Mouse (Mus musculus): ENCODE data around the gene Ckap4.
A peak's percentile ranks its signal among the peaks of the same experiment; 100 is the strongest.

Gene Ckap4

DNA sequence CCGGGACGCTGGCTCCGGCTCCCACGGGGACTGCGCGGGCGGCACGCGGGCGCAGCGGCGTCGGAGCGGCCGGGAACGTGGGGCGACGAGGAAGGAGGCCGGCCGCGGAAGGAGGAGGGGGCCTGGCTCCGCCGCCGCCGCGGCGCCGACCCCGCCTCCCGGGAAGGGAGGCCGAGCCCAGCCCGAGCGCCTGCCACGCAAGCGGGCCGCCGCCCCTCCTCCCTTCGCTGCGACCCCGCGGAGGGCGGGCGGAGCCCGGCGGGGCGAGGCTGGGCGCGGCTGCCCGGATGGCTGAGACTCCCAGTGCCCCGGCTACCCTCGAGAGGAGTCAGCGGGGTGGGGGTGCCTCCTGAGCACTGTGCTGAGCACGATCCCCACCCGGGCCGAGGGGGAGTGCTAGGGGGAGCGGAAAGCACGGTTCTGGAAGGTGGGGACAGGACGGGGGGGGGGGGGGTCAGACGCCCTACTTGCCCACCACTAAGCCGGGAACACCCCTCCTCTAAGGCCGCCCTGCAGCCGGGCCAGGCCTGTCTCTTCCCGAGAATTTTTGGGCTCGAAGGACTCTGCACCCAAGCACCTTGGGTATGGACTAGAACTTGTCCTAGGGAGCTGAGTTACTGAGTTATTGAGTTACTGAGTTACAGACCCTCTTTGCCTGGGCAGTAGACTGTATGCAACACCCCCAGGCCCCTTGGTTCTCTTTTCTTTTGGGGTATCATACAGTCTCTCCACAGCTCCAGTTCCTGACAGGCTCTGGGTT lies at the start of gene Ckap4:
Ckap4 (minus strand) TSS at position 151 of the 760 bp plus-strand sequence.
- DNase-seq (ENCODE audit: low spot score), result peak; percentile 80

- DNase-seq (ENCODE audit: low spot score), result no peak
Observed at GRCm38 (mm10) chr10:84582236-84582635, 48.4 kb upstream of the Ckap4 start.

DNA sequence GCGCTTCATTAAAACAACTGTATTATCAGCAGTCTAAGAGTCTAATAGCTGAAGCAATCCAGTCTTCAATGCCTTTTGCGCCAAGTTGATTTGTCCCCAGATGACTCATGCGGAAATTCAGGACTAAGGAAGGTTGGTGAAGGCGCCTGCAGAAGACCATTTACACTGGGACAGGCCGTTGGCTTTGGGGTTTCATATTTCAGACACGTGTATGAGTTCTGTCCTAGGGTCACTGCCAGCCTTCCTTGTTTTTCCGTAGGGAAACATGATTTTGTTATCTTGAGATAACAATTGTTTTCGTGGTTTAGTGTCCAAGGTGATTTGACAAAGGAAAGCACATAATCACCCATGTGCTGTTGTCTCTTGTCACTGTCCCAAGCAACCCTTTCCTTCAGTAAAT lies 47.3 kb upstream of the Ckap4 start:
- no peak for DNase-seq (ENCODE audit: low spot score)

DNA sequence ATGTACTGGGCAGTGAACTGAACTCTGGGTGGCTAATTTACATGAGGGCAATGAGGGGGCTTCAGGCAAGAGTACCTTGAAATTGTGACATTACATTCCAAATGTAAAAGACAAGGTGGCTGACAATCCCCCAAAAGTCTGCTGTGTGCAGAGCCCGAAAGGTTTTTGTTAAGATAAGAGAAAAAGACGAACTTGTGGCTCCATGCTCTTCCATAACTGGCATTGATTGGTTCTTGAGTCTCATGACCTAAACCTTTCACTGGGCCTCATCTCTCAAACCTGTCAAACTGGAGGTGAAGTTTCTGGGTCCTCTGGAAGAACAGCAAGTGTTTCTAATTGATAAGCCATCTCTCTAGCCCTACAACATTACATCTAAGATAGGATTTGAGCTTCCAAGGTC lies 45.7 kb upstream of the Ckap4 start:
- no peak for DNase-seq (ENCODE audit: low spot score)

GRCm38 (mm10) chr10:84578738-84579137 lies 44.9 kb upstream of the Ckap4 start:
- no peak for DNase-seq (ENCODE audit: low spot score)

- DNase-seq (ENCODE audit: low spot score), result peak; percentile 67
Observed at GRCm38 (mm10) chr10:84577071-84577727, 43.3 kb upstream of the Ckap4 start.

- peak; percentile 94 for DNase-seq (ENCODE audit: low spot score)
Observed at GRCm38 (mm10) chr10:84576395-84577070, 42.7 kb upstream of the Ckap4 start, which contains the start of gene Tcp11l2. Tcp11l2 (plus strand) TSS chr10:84576626.

DNA sequence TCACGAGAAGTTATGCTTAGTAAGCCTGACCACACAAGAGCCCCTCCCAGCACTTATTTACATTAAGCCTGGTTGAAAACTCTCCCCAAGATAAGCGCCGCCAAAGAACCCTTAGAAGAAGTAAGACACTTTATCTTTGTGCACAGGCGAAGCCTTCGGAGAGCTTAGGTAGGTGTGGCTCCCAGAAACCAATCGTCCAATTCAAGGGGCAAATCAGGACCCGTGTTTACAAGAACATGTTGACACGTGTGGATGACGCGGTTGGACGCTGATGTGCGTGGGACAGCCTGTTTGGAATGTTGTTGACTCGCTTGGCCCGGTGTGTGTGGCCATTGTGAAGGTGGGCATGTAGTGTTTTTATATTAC lies 42.1 kb upstream of the Ckap4 start:
- no peak for DNase-seq (ENCODE audit: low spot score)

DNA sequence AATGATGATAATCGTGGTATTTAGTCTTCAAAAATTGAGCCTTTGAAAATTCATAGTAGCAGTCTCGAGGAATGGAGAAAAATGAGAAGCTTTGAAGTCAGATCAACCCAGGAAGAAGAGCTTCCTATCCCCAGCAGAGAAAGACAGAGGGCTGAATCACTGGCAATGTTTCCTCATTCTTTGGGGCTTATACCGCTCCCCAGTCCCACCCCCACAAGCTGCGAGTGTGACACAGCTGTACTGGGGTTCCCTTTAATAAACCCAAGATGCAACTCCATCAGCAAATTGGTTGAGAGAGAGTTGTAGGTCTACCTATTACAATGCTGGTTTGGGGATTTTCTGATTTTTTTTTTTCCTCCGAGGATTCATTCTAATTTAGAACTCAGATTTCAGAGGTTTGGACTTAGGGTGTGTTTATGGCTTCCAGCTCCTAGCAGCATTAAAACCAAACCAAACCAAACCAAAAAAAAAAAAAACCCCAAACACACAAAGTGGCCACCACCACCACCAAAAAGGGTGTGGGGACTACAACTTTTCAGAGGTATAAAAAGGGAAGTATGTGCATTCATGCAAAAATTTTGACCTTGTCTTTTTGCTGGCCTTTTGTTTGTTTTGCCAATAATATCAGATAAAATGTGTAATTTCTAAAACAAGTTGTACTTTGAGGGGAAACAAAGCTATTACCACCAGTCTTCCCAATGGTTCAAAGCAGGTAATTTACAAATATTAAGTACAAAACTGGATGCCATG lies 40.0 kb upstream of the Ckap4 start:
- no peak for DNase-seq (ENCODE audit: low spot score)

DNA sequence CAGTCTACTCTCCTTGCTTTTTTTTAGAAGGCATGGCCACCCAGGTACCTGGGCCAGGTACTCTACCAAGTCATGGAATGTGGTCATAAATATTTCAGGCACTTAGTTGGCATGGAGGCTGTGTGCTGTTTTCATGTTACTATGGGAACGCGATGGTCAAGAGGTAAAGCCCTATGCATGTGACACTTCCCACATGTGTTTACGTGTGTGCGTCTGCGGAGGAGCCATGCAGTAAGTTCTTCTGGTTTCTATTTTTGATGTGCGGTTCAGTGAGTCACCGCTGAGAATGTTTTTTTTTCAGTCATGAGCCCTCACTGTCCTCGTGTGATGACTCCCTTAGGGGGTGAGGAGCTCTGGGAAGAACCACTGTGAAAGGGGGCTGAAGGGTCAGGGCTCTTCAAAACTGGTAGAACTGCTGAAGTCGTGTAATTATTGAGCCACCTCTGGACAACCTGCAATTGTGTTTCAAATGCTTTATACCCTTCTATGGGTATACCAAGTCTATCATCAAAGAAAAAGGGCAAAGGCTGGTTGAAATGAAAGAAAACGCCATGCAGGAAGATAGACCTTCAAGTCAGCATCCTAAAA lies 37.3 kb upstream of the Ckap4 start:
- DNase-seq (ENCODE audit: low spot score), result no peak

- DNase-seq (ENCODE audit: low spot score), result no peak
Observed at GRCm38 (mm10) chr10:84564427-84564826, 30.6 kb upstream of the Ckap4 start.

- no peak for DNase-seq (ENCODE audit: low spot score)
Observed at GRCm38 (mm10) chr10:84562567-84563554, 29.0 kb upstream of the Ckap4 start.

- peak; percentile 15 for DNase-seq (ENCODE audit: low spot score)
Observed at GRCm38 (mm10) chr10:84562121-84562520, 28.3 kb upstream of the Ckap4 start.

- no peak for DNase-seq (ENCODE audit: low spot score)
Observed at GRCm38 (mm10) chr10:84559986-84560385, 26.1 kb upstream of the Ckap4 start.

DNA sequence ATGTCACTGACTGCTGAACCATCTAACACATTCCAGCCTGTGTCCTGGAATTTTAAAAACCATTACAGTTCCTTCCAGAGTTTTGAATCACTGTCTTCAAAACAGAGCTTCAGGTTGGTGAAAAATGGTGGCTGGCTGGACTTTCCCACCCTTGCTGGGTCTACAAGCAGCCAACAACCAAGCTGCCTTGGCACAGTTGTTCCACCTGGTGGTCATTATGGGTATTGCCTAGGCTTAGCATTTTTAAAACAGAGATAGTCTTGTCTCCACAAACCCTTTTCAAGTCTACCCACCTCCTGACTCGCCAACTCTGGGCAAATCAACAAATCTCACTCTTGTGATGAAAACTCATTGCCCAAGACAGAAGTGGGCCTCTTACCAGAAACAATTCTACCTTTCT lies 24.6 kb upstream of the Ckap4 start:
- peak; percentile 34 for DNase-seq (ENCODE audit: low spot score)

GRCm38 (mm10) chr10:84556120-84556519 lies 22.3 kb upstream of the Ckap4 start:
- no peak for DNase-seq (ENCODE audit: low spot score)

- DNase-seq (ENCODE audit: low spot score), result no peak
Observed at GRCm38 (mm10) chr10:84554291-84555009, 20.6 kb upstream of the Ckap4 start.

- no peak for DNase-seq (ENCODE audit: low spot score)
Observed at GRCm38 (mm10) chr10:84552477-84552876, 18.6 kb upstream of the Ckap4 start.

GRCm38 (mm10) chr10:84551846-84552245 lies 18.0 kb upstream of the Ckap4 start:
- no peak for DNase-seq (ENCODE audit: low spot score)

- no peak for DNase-seq (ENCODE audit: low spot score)
Observed at GRCm38 (mm10) chr10:84549920-84550293, 16.0 kb upstream of the Ckap4 start.

Data from yolk sac, embryonic 10.5 days (tissue).